Mouse (Mus musculus): ENCODE measurements around the gene Pigyl. TPM values are rescaled to one million over a fixed set of nuclear protein-coding genes. Genes with fewer than 3 reads are reported as not detected.
"Not testable (repeated sequence)": the region's sequence is repeated elsewhere in the genome, so short reads cannot be mapped to it uniquely, and the experiment has no call there.

Pigyl gene
- total RNA-seq, 2 experiments from 2014 or later: 22.3 to 49.5 TPM

DNA sequence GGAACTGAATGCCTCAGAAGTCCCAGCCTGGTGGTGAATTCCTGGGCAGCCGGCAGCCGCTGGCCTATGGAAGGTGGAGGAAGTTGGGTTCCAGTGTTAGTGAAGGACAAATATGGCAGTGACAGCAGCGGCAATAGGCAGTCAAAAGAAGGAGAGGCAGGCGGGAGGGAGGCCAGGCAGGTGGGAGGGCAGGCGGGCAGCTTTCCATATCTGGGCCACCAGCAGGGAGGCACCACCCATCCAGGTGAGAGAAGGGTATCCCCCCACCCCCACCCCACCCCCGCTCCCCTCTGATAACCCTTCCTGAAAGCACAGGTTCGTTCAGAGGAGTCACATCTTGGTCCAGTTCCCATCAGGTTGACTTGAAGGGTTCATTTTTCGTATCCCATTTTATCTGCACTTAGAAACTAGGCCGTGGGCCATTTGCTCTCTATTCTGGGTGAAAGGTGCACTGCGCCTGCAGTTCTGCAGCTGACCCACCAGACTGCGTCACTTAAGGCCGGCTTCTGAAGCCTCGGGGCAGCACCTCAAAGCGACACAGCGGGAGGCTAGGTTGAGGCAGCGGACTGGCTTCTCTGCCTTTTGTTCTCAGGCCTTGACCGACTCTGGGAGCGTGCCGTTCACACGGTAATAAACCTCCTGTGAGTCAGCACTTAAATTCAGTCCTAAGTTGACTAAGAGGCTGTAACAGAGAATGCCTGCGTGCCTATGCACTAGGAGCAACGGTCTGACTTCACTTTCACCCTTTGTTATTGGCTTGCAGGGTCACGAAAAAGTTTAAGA lies 19.7 kb upstream of the Pigyl start:
- ATAC-seq (replicated peaks; ENCODE audit: low FRiP score, low TSS enrichment, poor library complexity, severe bottlenecking): no peak

- ATAC-seq (replicated peaks; ENCODE audit: low FRiP score, low TSS enrichment, poor library complexity, severe bottlenecking): no peak
Measured at GRCm38 (mm10) chr9:22138480-22138879, 18.2 kb upstream of the Pigyl start.

DNA sequence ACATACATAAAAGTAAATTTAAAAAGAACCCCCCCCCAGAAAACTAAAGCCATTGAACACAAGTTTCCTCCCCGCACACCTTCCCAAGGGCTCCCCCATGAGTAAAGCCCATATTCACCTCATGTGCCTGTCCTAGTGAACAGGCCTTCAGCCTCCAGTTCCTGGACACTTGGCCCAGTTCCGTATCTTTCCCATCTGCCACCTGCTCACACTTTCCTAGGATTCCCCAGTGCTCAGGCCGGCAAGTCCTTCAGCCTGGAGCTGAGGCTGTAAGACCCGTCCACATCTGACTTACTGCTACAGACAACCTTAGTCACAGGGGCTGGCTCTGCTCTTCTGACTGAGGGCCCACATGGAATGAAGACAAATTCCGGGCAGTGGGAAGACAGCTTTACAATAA lies 16.9 kb upstream of the Pigyl start:
- ATAC-seq (replicated peaks; ENCODE audit: low FRiP score, low TSS enrichment, poor library complexity, severe bottlenecking): no peak

DNA sequence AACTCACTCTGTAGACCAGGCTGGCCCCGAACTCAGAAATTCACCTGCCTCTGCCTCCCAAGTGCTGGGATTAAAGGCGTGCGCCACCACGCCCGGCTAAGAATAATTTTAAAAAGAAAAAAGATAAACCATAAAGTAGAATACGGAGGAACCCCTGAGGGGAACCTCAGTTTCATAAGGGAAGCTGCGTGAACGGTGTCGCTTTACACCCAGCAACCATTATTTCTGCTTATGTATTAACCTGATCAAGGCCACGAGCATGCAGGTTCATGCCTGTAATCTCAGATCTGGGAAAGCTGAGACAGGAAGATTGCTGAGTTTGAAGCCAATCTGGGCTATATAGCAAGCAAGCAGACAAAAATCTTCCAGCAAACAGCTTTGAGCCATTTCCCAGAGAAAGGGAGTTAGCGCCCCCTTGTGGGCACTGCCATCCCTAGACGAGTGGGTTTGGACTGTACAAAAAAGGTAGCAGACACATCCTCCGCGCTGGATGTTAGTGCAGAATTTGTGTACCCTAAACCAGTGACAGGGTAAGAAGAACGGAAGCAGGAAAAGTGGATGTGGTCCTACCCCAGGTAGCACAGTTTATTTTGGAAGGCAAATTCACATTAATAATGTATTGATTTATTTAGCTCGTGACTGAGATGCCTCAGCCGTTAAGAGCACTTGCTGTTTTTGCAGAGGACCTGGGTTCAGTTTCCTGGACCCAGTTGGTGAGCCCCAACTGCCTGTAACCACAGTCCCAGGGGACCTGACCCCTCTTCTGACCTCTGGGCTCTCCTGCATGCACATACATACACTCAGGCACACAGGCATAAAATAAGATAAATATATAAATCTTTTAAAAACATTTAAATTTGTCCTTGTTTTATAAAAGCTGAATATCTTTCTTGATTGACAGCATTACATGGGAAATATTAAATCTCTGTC lies 13.3 kb upstream of the Pigyl start:
- peak; percentile 71 for ATAC-seq (replicated peaks; ENCODE audit: low FRiP score, low TSS enrichment, poor library complexity, severe bottlenecking)

GRCm38 (mm10) chr9:22144304-22144965 lies 12.2 kb upstream of the Pigyl start:
- no peak for ATAC-seq (replicated peaks; ENCODE audit: low FRiP score, low TSS enrichment, poor library complexity, severe bottlenecking)

DNA sequence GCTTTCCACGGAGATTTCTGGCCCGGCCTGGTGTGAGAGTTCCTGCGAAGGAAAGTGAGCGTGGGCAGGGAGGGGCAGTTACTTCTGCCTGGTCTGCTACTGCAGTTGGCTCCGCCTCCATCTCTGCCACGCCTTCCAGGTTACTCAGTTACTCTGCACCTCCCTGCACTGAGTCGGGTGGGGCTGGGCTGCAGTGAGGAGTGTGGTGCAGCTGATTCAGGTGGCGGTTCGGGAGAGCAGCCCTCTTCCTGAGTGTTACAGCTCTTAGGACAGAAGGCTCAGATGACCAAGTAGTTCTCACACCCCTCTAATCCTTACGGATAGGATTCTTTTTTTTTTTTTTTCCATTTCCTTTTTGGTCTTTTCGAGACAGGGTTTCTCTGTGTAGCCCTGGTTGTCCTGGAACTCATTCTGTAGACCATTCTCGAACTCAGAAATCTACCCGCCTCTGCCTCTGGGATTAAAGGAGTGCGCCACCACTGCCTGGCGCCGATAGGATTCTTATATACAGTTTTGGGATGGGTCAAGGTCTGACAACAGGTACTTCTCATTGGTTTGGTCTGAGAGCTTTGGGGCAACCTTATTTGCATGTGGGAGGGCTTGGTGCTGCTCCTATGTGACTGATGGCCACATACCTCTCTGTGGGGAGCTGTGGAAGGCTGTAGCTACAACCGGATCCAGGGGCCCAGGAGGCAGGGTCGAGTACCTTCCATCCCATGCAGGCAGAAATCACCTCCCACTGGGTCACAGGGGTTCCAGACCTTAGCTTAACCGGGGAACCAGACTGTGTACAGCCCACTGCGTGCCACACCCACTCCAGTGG lies 7.0 kb upstream of the Pigyl start:
- no peak for ATAC-seq (replicated peaks; ENCODE audit: low FRiP score, low TSS enrichment, poor library complexity, severe bottlenecking)

GRCm38 (mm10) chr9:22150249-22150693 lies 6.4 kb upstream of the Pigyl start:
- not testable (repeated sequence) for ATAC-seq (replicated peaks; ENCODE audit: low FRiP score, low TSS enrichment, poor library complexity, severe bottlenecking)

DNA sequence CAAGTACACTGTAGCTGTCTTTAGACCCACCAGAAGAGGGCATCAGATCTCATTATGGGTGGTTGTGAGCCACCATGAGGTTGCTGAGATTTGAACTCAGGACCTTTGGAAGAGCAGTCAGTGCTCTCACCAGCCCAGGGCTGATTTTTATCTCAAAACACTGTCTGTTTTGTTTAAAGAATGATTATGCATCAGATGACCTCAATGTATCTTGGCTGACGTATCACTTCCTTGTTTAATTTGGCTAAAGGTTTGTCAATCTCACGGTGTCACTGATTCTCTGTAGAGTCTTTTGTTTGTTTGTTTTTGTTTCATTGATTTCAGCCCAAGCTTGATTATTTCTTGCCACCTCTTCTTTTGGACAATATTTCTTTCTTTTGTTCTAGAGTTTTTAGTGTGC lies 5.7 kb upstream of the Pigyl start:
- ATAC-seq (replicated peaks; ENCODE audit: low FRiP score, low TSS enrichment, poor library complexity, severe bottlenecking): no peak

- ATAC-seq (replicated peaks; ENCODE audit: low FRiP score, low TSS enrichment, poor library complexity, severe bottlenecking): no peak
Measured at GRCm38 (mm10) chr9:22153810-22154209, 2.8 kb upstream of the Pigyl start.

- ATAC-seq (replicated peaks; ENCODE audit: low FRiP score, low TSS enrichment, poor library complexity, severe bottlenecking): peak; percentile 56
Measured at GRCm38 (mm10) chr9:22155614-22156013, 1.0 kb upstream of the Pigyl start.

DNA sequence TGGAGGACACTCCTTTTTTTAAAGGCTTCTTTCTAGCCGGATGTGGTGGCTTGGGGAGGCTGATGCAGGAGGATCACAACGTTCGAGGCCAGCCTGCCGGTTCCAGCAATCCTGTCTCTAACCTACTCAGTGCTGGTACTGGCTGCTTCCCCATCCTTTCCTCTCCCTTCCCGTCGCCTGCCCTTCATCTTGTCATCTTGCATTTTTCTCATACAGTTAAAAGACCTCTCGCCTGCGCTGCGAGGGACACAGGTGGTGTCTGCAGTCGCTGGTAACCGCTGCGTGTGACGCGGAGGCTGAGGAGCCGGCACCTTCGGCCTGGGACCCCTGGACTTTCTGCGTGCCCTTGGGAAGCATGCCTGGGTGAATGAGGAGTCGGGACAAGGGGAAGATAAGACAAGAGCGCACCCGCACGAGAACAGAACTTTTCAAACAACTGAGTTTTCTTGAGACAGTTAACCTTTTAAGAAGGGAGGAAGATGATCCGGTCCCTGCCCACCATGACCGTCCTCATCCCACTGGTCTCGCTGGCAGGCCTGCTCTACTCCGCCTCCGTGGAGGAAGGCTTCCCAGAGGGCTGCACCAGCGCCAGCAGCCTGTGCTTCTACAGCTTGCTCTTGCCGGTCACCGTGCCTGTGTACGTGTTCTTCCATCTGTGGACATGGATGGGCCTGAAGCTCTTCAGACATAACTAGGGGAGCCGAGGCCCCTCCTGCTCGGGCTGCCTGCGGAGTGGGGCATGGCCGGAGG lies 1.0 kb downstream of the Pigyl start:
- no peak for ATAC-seq (replicated peaks; ENCODE audit: low FRiP score, low TSS enrichment, poor library complexity, severe bottlenecking)

- ATAC-seq (replicated peaks; ENCODE audit: low FRiP score, low TSS enrichment, poor library complexity, severe bottlenecking): no peak
Measured at GRCm38 (mm10) chr9:22161299-22161698, 4.7 kb downstream of the Pigyl start.

DNA sequence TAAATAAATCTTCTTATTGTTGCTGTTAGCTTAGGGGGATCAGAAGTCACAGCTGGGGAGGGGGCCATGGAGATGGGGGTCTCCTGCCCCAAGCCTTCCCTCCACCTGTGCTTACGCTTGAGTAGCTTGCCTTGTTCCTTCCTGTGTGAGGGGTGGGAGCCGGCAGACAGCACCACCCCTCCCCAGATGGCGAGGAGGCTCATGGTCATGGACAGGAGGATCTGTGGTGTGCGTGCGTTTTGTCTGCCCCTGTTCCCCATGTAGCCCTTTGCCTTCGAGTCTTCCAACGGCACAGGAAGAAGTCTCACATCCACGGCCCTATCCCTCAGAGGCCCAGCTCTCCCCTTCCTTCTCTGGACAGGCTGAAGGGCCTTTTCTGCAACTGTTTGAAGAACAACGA lies 5.7 kb downstream of the Pigyl start:
- no peak for ATAC-seq (replicated peaks; ENCODE audit: low FRiP score, low TSS enrichment, poor library complexity, severe bottlenecking)

DNA sequence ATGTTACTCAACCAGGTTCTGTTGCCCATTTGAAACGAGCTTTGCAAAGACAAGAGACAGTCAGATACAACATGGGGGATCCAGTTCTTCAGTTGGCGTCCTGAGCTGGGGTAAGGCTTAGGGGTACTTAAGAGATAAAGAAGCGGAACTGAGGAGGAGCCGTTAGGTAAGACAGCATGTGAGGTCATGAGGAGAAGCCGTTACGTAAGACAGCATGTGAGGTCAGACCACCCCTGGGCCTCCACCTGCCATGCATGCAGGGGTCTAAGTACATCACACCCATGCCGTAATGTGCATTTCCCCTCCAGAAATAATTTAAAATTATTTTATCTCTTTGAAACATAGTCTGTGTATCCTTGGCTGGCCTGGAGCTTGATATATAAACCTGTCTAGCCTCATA lies 6.3 kb downstream of the Pigyl start:
- ATAC-seq (replicated peaks; ENCODE audit: low FRiP score, low TSS enrichment, poor library complexity, severe bottlenecking): no peak

DNA sequence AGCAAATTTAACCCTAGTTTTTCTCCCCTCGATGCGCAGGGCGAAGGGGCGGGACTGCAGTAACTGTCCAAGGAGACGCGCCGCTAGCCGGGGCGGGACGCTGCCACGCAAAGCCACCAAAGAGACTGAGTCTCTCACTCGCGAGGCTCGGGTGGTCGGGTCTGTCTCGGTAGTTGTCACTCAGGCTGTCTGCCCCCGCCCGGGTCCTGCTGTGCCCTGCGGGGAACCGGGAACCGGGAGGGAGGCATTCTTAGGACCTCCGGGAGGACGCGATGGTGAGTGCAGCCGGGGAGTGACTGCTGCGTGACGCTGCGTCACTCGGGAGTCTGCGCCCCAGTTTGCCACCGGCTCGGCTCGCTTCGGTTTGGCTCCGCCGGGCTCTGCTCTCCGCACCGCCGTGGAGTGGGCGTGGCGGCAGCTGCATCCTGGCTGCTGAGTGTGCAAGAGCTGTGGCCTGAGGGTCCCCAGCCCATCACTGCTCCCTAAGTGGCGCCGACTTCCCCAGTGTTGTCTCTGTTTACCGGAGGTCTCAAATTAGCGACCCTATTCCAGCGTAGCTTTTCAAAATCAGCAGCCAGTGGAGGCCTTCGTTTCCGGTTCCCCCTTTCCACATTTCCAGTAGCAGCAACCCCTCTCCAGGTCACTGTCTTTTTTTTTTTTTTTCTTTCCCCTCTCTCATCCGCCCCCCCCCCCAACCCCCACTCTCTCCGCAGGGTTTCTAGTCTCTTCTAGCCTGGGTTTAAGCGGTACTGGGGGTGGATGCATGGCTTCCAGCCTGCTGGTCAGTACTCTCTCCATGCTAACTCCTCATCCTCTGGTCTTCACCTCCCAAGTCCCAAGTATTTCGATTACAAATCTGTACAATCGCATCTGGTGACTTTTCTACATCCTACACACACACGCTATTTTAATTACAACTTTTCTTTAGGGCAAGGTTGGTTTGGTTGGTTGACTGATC lies 8.3 kb downstream of the Pigyl start:
- ATAC-seq (replicated peaks; ENCODE audit: low FRiP score, low TSS enrichment, poor library complexity, severe bottlenecking): peak; percentile 84

- ATAC-seq (replicated peaks; ENCODE audit: low FRiP score, low TSS enrichment, poor library complexity, severe bottlenecking): no peak
Measured at GRCm38 (mm10) chr9:22165964-22166363, 9.3 kb downstream of the Pigyl start.

DNA sequence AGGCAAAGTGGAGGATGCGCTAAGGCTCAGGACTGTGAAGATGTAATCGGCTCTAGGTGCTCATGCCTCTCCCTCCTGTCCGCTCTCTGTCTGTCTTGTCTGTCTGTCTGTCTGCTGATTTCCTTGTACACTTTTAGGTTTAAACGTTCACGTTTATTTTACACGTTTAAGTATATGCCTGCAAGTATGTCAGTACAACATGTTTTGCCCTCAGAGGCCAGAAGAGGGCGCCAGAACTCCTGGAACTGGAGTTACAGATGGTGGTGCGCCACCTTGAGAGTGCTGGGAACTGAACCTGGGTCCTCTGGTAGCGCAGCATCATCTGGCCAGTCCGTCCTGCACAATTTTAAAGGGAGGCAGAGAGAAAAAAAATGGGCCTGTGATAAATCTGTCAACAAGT lies 10.0 kb downstream of the Pigyl start:
- no peak for ATAC-seq (replicated peaks; ENCODE audit: low FRiP score, low TSS enrichment, poor library complexity, severe bottlenecking)

All from megakaryocyte-erythroid progenitor cell, adult 5-6 weeks (primary cell).